In the genomic region with DNA sequence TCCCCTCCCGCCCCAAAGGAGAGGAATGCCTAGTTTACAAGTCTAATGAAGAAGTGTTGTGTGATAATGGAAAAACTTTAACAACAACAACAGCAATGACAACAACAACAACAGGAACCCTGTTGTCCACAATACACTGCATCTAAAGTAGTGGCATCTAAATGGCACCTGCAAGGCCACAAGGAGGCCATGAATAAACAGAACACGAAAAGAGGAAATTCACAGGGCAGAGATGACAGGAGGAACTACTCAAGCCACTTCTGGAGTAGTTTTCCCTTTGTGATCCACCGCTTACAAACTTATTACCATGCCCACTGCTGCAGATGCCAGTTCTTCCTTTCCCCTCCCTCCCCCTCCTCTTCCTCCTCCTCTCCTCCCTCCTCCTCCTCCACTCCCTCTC, we compare ENCODE assay signal across 9 mouse cellular contexts.
A peak's percentile ranks its signal among the peaks of the same experiment; 100 is the strongest.
DNase-seq lines count a peak whose midpoint lies in the region; ATAC-seq and TF ChIP-seq lines count a peak whose summit lies in the region.
"Had no signal": no experiment of that assay in that cellular context is flagged by ENCODE, and none has a peak within 500 bp of the region (broad histone marks: within the 10 kb centered on the region; RNA-seq: fewer than 3 reads in every experiment).

No protein-coding gene starts in this region.

- TF ChIP-seq POLR2A in heart, adult 2 months (IDR thresholded peaks at IDR 0.05; ENCODE audit: insufficient read depth, low read depth, low read length): no peak

- no peak for TF ChIP-seq EP300 in heart, postnatal 0 days (IDR thresholded peaks at IDR 0.05; ENCODE audit: low read depth)
- TF ChIP-seq EP300 in heart, adult 2 months (IDR thresholded peaks at IDR 0.05; ENCODE audit: insufficient read depth, low read depth, low read length): no peak

- H3K4me1 ChIP-seq in heart, postnatal 0 days (ENCODE audit: control insufficient read depth, insufficient read depth): peaks cover 11% of the 10 kb centered on the region
- peaks cover 4% of the 10 kb centered on the region for H3K4me1 ChIP-seq in heart, adult 2 months (ENCODE audit: control insufficient read depth, insufficient read depth, low read length)
- peaks cover 62% of the 10 kb centered on the region for H3K4me1 ChIP-seq in limb, embryonic 10.5 days

- no peaks in the 10 kb centered on the region for H3K27me3 ChIP-seq in heart, postnatal 0 days (ENCODE audit: control insufficient read depth, insufficient read depth, low read length)
- no peaks in the 10 kb centered on the region for H3K27me3 ChIP-seq in heart, adult 2 months (ENCODE audit: control insufficient read depth, insufficient read depth, low read length)
- H3K27me3 ChIP-seq in limb, embryonic 10.5 days (ENCODE audit: low read depth, poor library complexity, severe bottlenecking): no peaks in the 10 kb centered on the region
- H3K27me3 ChIP-seq: liver, embryonic 15.5 days had no signal

- peak overlapping the region; percentile 26; the same call in 1 of the 2 replicates for H3K4me2 ChIP-seq in heart, postnatal 0 days (ENCODE audit: low read depth, low read length)
- H3K4me2 ChIP-seq: liver, embryonic 15.5 days had no signal

- no peaks in the 10 kb centered on the region for H3K9me3 ChIP-seq in heart, postnatal 0 days (replicated peaks; ENCODE audit: control insufficient read depth, low read length)
- H3K9me3 ChIP-seq in limb, embryonic 10.5 days (replicated peaks): no peaks in the 10 kb centered on the region
- H3K9me3 ChIP-seq: liver, embryonic 15.5 days had no signal

- DNase-seq in heart, postnatal 0 days (ENCODE audit: low spot score): no peak
- DNase-seq in heart, adult 2 months: no peak
- DNase-seq in thymus, postnatal 14 days: peak; percentile 13
- no peak for DNase-seq in thymus, postnatal 36 days
- DNase-seq in limb, embryonic 10.5 days (ENCODE audit: low spot score): peak; percentile 38
- DNase-seq in urinary bladder, postnatal 10 days (ENCODE audit: low spot score): no peak
- no peak for DNase-seq in cerebellum, postnatal 4 days (ENCODE audit: low spot score in 2 of 2)
- DNase-seq: right cerebral cortex, postnatal 14 days had no signal

- intact Hi-C loops in heart, adult 2 months (cut with DNase I): loop anchor here (5.0 kb wide), 1 partner anchor 90 kb away; no protein-coding TSS in a partner anchor

- H3K36me3 ChIP-seq in heart, postnatal 0 days (replicated peaks; ENCODE audit: control insufficient read depth, insufficient read depth, low read length): no peaks in the 10 kb centered on the region
- peaks cover 10% of the 10 kb centered on the region for H3K36me3 ChIP-seq in heart, adult 2 months (ENCODE audit: control insufficient read depth, insufficient read depth, low read length)
- H3K36me3 ChIP-seq in limb, embryonic 10.5 days: no peaks in the 10 kb centered on the region
- H3K36me3 ChIP-seq: liver, embryonic 15.5 days had no signal

- H3K9ac ChIP-seq in heart, postnatal 0 days (replicated peaks; ENCODE audit: low read depth, low read length): no peak overlapping the region
- H3K9ac ChIP-seq in heart, adult 2 months (ENCODE audit: low read depth, low read length): no peak overlapping the region
- H3K9ac ChIP-seq: liver, embryonic 15.5 days had no signal

- H3K27ac ChIP-seq in heart, postnatal 0 days (ENCODE audit: low read depth): peak overlapping the region; percentile 38
- no peak overlapping the region for H3K27ac ChIP-seq in heart, adult 2 months
- peak overlapping the region; percentile 80 for H3K27ac ChIP-seq in limb, embryonic 10.5 days
- H3K27ac ChIP-seq: liver, embryonic 15.5 days had no signal

- TF ChIP-seq CTCF in heart, postnatal 0 days (IDR thresholded peaks at IDR 0.05; ENCODE audit: low read depth): no peak
- no peak for TF ChIP-seq CTCF in heart, adult 2 months (IDR thresholded peaks at IDR 0.05)

- ATAC-seq in heart, postnatal 0 days (ENCODE audit: insufficient read depth, low read depth): no peak

- H3K79me2 ChIP-seq in heart, adult 2 months (replicated peaks; ENCODE audit: control insufficient read depth, insufficient read depth, low read length): no peaks in the 10 kb centered on the region

- WGBS in heart, postnatal 0 days: 40% methylated on average over 3 of the region's 3 CpGs
- WGBS in heart, adult 2 months: 39% methylated on average over 3 of the region's 3 CpGs
- 13% methylated on average over 3 of the region's 3 CpGs for WGBS in limb, embryonic 10.5 days

- H3K4me3 ChIP-seq in heart, postnatal 0 days (ENCODE audit: low read depth, low read length): no peak overlapping the region
- no peak overlapping the region for H3K4me3 ChIP-seq in heart, adult 2 months
- H3K4me3 ChIP-seq in limb, embryonic 10.5 days: peak overlapping the region; percentile 23
- H3K4me3 ChIP-seq: liver, embryonic 15.5 days had no signal

Comparison
In these comparisons a context has a peak if more than half of its experiments do, and no peak if none do; other contexts are left out.
1. DNase-seq: peak in thymus, postnatal 14 days (single experiment) and limb, embryonic 10.5 days (single experiment); none in heart, postnatal 0 days (single experiment), heart, adult 2 months (0 of 2), thymus, postnatal 36 days (0 of 2), urinary bladder, postnatal 10 days (single experiment) and cerebellum, postnatal 4 days (0 of 2).